8 mouse cellular contexts compared by ENCODE assay signal in genomic region chr4:125029891-125030614, GRCm38 (mm10). TPM values are rescaled to one million over a fixed set of nuclear protein-coding genes. Genes with fewer than 3 reads are reported as not detected.
A peak's percentile ranks its signal among the peaks of the same experiment; 100 is the strongest.
DNase-seq lines count a peak whose midpoint lies in the region; ATAC-seq and TF ChIP-seq lines count a peak whose summit lies in the region.

No protein-coding gene starts in this region.

- TF ChIP-seq CTCF in lung, postnatal 0 days (IDR thresholded peaks at IDR 0.05), result no peak

- TF ChIP-seq EP300 in lung, postnatal 0 days (IDR thresholded peaks at IDR 0.05), result no peak

- no peaks in the 10 kb centered on the region; the same call in 1 of the 2 replicates for H3K27me3 ChIP-seq in hindbrain, embryonic 10.5 days (ENCODE audit: insufficient read depth, poor library complexity, severe bottlenecking)
- no peaks in the 10 kb centered on the region for H3K27me3 ChIP-seq in lung, postnatal 0 days (replicated peaks; ENCODE audit: insufficient read depth, low read length)

- H3K4me2 ChIP-seq in lung, postnatal 0 days (replicated peaks; ENCODE audit: low read depth, low read length), result peak overlapping the region; percentile 92

- WGBS in hindbrain, embryonic 10.5 days, result 1% methylated on average over 50 of the region's 50 CpGs
- WGBS in lung, postnatal 0 days, result under 1% methylated on average over 50 of the region's 50 CpGs

- peak; percentile 87 for DNase-seq in MEL-GATA-1-ER (ENCODE audit: extremely low read depth, low read depth)
- peak; percentile 87 for DNase-seq in cerebellum, adult 8-10 months
- DNase-seq in hindbrain, embryonic 10.5 days (ENCODE audit: low spot score), result peak; percentile 97
- DNase-seq in layer of hippocampus, adult 9-11 months, result peak; percentile 92
- peak; percentile 96 for DNase-seq in lung, postnatal 0 days (ENCODE audit: low spot score)
- DNase-seq in ovary, postnatal 14 days (ENCODE audit: low spot score), result peak; percentile 92
- peak; percentile 92 for DNase-seq in thymus, postnatal 14 days

- H3K4me1 ChIP-seq in hindbrain, embryonic 10.5 days (replicated peaks), result peaks cover 23% of the 10 kb centered on the region
- H3K4me1 ChIP-seq in lung, postnatal 0 days (ENCODE audit: insufficient read depth, low read depth, low read length), result peaks cover 6% of the 10 kb centered on the region; the same call in 1 of the 2 replicates

- H3K4me3 ChIP-seq in hindbrain, embryonic 10.5 days, result peak overlapping the region; percentile 99
- peak overlapping the region; percentile 68 for H3K4me3 ChIP-seq in lung, postnatal 0 days (ENCODE audit: low read depth, low read length)

- H3K9me3 ChIP-seq in hindbrain, embryonic 10.5 days, result no peaks in the 10 kb centered on the region
- H3K9me3 ChIP-seq in lung, postnatal 0 days (ENCODE audit: low read length), result no peaks in the 10 kb centered on the region

- H3K9ac ChIP-seq in lung, postnatal 0 days (replicated peaks; ENCODE audit: low read depth), result peak overlapping the region; percentile 72

- ATAC-seq in frontal cortex, adult (ENCODE audit: low TSS enrichment), result peak; percentile 99
- ATAC-seq in lung, postnatal 0 days, result peak; percentile 99

- H3K27ac ChIP-seq in hindbrain, embryonic 10.5 days, result peak overlapping the region; percentile 88
- H3K27ac ChIP-seq in lung, postnatal 0 days (ENCODE audit: low read length), result peak overlapping the region; percentile 48

- H3K36me3 ChIP-seq in hindbrain, embryonic 10.5 days, result peaks cover 24% of the 10 kb centered on the region
- H3K36me3 ChIP-seq in lung, postnatal 0 days (ENCODE audit: insufficient read depth, low read length), result no peaks in the 10 kb centered on the region

RNA-seq across cellular contexts. Expression of gene Gnl2, which starts 13.7 kb away (rescaled TPM):
- 76.8 and 86.1 TPM in 2 replicates for polyA plus RNA-seq in hindbrain, embryonic 10.5 days (2016; fragmentation: Nextera tagmentation; extraction: Ambion mirVana)
- 42.3 and 47.3 TPM in 2 replicates for polyA plus RNA-seq in lung, postnatal 0 days (2015; fragmentation: Nextera tagmentation; extraction: Ambion mirVana)

RNA-seq across cellular contexts. Expression of gene Dnali1, which starts 35.5 kb away (rescaled TPM):
- 0.36 and 0.92 TPM in 2 replicates for polyA plus RNA-seq in hindbrain, embryonic 10.5 days (2016; fragmentation: Nextera tagmentation; extraction: Ambion mirVana)
- polyA plus RNA-seq in lung, postnatal 0 days (2015; fragmentation: Nextera tagmentation; extraction: Ambion mirVana), result 6.9 and 10.9 TPM in 2 replicates

RNA-seq across cellular contexts. Expression of gene Snip1, which starts 36.4 kb away (rescaled TPM):
- 29.2 and 30.7 TPM in 2 replicates for polyA plus RNA-seq in hindbrain, embryonic 10.5 days (2016; fragmentation: Nextera tagmentation; extraction: Ambion mirVana)
- polyA plus RNA-seq in lung, postnatal 0 days (2015; fragmentation: Nextera tagmentation; extraction: Ambion mirVana), result 17.4 and 18.0 TPM in 2 replicates

RNA-seq across cellular contexts. Expression of gene Rspo1, which starts 43.8 kb away (rescaled TPM):
- 14.8 and 17.4 TPM in 2 replicates for polyA plus RNA-seq in hindbrain, embryonic 10.5 days (2016; fragmentation: Nextera tagmentation; extraction: Ambion mirVana)
- 6.5 and 7.2 TPM in 2 replicates for polyA plus RNA-seq in lung, postnatal 0 days (2015; fragmentation: Nextera tagmentation; extraction: Ambion mirVana)

RNA-seq across cellular contexts. Expression of gene Meaf6, which starts 54.9 kb away (rescaled TPM):
- 85.1 and 92.8 TPM in 2 replicates for polyA plus RNA-seq in hindbrain, embryonic 10.5 days (2016; fragmentation: Nextera tagmentation; extraction: Ambion mirVana)
- 29.7 and 32.1 TPM in 2 replicates for polyA plus RNA-seq in lung, postnatal 0 days (2015; fragmentation: Nextera tagmentation; extraction: Ambion mirVana)

Comparison
In these comparisons a context has a peak if more than half of its experiments do, and no peak if none do; other contexts are left out.
1. Peak in every context shown above with its lines: DNase-seq, ATAC-seq, H3K4me3 ChIP-seq and H3K27ac ChIP-seq.